Mouse (Mus musculus): ENCODE measurements at regions not wholly inside any gene's neighbourhood (a gene's known extent, or its start where the extent isn't known, plus 50 kb on each side); places are given as distances from the start of the nearest gene placed in this dataset.

DNA sequence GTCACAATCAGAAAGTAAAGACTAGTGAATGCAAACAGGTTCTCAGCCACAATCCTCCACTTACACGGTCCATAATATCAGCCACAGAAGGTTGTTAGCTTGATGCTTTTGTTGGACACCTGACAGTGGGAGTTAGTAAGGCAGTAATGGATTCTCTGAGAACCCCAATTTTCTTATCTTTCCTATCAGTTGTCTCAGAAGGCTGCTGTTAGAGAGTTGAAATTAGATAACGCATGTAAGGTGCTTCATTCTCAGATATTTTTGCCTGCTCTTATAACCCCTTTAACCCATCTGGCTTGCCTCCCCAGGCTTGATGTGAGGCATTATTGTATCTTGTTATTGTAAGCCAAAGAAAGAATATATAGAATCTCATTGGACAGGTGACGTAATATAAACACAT, 63.0 kb upstream of the Ube2e3 start:
- DNase-seq: no peak

DNA sequence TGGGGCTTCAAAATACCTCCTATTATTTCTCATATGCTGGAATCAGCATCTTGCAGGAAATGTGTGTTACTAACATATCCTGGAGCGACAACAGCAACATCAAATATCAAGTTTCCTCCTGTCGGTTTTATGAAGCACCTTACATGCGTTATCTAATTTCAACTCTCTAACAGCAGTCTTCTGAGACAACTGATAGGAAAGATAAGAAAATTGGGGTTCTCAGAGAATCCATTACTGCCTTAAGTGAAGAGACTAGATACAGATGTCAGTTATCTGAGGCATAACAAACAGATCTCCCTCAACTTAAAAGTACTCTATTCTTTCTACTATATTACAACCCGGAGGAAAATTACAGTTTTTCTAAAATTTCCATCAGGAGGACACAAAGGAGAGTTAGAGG, 64.4 kb upstream of the Ube2e3 start:
- no peak for DNase-seq

- DNase-seq: no peak
Observed at GRCm38 (mm10) chr2:78795446-78795845, 72.5 kb upstream of the Ube2e3 start.

DNA sequence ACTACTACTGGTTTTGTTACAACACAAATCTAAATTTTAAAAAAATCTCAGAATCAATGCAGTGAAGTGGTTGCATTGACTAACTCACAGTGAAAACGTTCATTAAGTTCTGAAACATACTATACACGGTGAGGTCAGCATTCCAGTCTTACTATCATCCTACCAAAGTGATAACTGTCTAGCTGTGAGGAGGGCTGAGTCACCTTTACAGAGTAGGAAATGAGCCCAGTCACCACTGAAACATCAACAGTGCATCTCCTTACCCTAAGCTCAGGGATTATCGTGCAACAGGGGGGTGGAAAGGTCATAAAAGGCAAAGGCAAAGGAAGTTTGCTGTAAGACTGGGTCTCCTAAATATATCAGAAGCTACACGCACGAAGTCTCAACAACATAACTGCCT, 73.2 kb upstream of the Ube2e3 start:
- DNase-seq: no peak

GRCm38 (mm10) chr2:78789124-78789523, 78.8 kb upstream of the Ube2e3 start:
- no peak for DNase-seq

- DNase-seq: no peak
Observed at GRCm38 (mm10) chr2:78788222-78788621, 79.7 kb upstream of the Ube2e3 start.

DNA sequence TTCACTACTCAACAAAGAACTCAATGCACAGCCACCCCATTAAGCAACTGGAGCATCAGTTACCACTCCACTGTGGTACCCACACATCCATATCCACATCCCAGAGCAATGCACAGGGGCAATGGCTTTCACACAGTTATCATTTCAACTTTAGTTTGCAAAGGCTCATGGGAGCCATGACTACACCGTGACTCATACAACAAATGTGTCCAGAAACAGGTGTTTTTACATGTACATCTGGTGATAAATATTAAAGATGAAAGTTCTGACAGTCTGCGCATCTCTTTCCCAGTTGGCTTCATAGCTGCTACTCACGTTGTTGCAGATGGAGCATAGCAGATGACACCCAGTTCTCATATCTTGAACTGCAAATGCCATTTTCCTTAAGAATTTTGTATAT, 88.0 kb upstream of the Ube2e3 start:
- no peak for DNase-seq

- DNase-seq: no peak
Observed at GRCm38 (mm10) chr2:78777589-78777988, 90.3 kb upstream of the Ube2e3 start.

DNA sequence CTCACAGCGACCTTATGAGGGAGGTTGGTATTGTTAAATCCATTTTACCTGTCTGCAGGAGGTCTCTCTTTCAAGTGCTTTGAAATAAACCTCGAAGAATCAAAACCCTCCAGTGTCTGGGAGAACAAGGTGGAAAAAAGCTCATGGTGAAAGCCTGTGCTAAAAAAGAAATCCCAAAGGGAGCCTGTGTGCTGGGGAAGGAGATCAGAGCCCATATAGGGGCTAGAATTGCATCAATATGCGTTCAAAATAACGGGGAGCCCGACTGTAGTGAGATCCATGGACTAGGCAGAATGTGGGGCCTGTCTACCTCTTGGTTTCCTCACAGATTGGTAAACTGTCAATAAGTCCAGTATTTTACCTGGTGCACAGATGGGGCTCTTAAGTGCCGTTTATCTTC, 113.6 kb upstream of the Ube2e3 start:
- DNase-seq: no peak

GRCm38 (mm10) chr2:78753918-78754317, 114.0 kb upstream of the Ube2e3 start:
- DNase-seq: no peak

DNA sequence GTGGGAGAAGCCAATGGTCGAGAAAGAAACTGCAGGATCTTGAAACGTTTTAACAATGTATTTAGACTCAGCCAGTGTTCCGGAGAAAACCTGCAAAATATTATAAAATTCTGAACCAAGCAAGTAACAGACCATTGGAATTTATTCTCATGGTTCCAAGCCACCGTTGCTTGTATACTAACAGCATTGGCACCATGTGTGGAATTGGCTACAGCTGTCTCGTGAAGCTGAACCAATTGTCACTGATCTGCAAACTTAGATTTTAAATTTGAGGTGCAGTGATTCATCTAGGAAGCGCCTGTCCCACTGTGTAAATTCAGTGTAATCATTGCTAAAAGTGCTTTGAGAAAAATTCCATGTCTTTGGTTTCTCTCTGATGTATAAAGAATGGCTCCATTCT, 137.8 kb upstream of the Ube2e3 start:
- no peak for DNase-seq

- no peak for DNase-seq
Observed at GRCm38 (mm10) chr2:78726060-78726459, 141.9 kb upstream of the Ube2e3 start.

GRCm38 (mm10) chr2:78724416-78724815, 143.5 kb upstream of the Ube2e3 start:
- no peak for DNase-seq

DNA sequence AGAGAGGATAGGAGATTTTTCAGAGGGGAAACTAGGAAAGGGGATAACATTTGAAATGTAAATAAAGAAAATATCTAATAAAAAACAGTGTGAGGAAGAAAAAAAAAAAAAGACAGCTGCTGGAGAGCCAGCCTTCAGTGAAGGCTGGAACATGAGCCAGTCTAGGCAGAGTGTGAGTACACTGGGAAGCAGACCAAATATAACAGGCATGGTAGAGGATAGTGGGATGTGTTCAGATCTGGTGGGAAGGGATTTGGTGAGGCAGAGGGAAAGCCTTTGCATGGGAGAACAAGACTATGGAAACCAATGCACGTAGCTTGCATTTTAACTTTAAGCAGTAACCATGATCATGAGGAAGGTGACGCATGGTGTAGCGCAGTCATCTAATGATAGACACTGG, 144.5 kb upstream of the Ube2e3 start:
- no peak for DNase-seq

DNA sequence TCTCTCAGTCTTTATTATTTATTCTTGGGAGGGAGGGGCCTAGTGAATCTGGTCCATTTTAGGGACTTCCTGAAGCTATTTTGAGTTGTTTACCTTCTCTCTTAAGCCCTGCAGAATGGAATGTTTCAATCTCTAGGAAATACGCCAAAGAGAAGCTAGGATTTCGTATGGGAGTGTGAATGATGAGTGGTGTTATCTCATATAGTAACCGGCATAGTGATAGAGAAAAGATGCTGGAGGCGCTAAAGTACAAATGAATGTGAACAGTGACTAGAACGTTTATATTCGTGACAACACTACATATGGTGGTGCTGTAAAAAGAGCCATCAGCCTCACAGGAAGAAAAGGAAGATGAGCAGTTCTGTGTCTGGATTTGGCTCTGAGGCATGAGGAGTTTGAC, 145.2 kb upstream of the Ube2e3 start:
- no peak for DNase-seq

DNA sequence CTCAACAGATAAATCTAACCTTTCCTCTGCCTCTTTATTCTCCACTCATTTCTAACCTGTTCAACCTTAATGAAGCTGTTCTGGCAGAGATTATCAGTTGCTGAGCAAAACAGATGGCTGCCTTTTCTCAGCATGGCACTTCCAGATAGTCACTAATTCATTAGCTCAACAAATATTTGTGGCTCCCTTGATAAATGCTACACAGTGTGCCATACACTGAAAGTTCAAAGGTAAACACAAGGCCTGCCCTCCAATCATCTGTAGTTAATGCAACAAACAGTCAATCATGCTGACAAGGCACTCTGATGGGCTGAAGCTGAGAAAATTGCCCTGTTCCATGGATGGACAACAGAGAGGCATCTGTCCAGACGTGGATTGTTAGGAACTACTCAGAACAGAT, 149.4 kb upstream of the Ube2e3 start:
- DNase-seq: no peak

GRCm38 (mm10) chr2:78716157-78716798, 151.6 kb upstream of the Ube2e3 start:
- no peak for DNase-seq

DNA sequence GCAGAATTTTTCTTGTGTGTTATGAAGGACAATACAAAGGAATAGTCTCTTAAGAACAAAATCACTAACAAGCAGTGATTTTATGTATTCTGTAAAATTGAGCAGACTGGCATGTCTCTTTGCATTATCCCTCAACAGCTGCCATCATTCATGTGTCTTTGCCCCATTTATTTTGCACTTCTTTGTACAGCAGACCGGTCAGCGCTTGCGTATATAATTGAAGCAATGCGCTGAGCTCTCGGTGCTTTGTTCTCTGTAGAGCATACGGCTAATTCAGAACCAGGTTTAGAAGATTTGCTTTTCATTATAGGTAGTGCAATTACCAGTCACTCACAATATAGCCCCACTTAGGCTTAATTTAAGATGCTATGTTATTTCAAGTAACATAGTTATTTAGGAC, 173.1 kb upstream of the Ube2e3 start:
- no peak for DNase-seq

- DNase-seq: no peak
Observed at GRCm38 (mm10) chr2:78656668-78657067, 211.3 kb upstream of the Ube2e3 start.

DNA sequence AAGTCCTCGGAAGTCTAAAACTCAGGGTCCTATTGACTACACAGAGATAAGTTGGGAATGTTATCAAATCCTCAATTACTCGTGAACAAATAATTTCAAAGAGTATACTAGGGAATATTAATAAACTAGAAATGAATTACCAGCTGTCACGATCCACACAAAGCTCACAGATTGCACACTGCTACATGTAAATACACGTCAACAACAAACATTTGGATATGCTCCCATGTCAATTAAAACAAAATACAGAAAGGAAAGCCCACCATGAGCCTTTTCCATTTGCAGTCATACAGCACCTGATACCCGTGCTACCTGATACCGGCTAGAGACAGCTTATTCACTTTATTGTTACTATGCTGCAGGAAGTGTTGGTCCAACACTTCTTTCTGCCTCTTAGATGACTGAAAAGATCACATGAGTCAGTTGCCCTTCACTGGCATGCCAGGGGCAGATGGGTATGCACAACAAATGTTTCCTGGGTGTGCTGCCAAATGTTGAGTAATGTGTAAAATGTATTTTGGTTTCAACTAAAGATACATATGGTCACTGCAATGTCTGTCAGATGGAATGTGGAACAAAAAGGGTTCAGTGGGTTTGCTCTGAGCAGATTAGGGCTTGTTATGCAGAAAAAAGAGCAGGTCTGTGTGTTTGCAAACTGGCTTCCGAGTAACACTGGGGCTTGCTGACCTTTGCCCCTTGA, 212.6 kb upstream of the Ube2e3 start:
- peak; percentile 21 for DNase-seq

DNA sequence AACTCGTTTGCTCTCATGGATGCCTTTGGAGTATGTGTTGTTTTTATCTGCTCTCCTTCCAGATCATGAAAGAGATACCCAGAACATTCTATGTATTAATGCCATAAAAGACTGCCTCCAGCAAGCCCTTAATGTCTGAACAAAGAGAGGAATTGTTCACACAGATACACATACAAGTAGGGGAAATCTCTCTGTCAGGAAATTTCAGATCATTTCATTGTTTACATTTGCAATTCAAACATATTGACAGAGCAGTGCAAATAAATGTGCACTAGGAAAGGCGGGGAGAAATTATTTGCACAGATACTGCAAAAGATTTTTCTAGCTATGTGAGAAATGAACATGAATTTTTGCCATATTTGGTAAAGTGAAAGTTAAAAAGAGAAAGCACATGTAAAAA, 216.4 kb upstream of the Ube2e3 start:
- no peak for DNase-seq

- no peak for DNase-seq
Observed at GRCm38 (mm10) chr2:78640361-78640760, 227.6 kb upstream of the Ube2e3 start.

GRCm38 (mm10) chr2:78625264-78625663, 242.7 kb upstream of the Ube2e3 start:
- DNase-seq: no peak

DNA sequence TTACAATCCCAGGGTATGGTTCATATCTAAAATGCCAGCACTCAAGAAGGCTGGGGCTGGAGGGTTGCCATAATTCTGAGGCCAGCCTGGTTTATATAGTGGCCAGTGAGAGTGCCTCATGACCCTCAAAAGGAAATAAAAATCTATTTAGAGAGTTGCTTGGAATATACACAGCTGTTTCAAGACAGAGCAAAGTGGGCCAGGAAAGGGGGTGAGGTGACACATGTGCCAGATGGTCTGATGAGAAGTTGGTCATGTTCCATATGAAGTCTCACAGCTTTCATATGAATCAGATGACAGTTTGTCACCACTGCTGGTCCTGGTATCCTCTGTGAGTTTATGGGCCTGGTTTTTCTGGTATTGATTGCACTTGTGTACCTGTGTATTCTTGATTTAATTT, 261.5 kb upstream of the Ube2e3 start:
- DNase-seq: no peak

All from adrenal gland, postnatal 25 days (tissue).